Mouse (Mus musculus): ENCODE measurements at regions not wholly inside any gene's neighbourhood (a gene's known extent, or its start where the extent isn't known, plus 50 kb on each side); places are given as distances from the start of the nearest gene placed in this dataset.

DNA sequence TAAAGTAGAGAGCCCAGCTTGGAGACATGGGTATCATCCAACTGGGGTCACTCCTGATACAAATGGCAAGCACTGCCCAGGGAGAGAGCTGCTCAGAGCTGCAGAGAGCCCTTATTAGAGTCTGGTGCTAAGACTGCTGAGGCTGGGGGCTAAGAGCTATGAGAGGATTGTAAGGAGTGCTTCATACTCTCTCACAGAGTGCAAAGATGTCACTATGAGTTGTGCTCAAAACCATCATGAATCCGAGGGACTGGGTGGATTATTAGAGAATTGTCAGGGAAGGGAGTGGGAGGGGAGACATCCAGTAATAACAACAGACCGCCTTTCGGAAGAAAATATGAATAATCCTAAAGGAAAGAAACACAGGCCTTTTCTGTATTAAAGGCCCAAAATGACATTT lies 107.2 kb upstream of the Fat1 start:
- TF ChIP-seq POLR2A (IDR thresholded peaks at IDR 0.05; ENCODE audit: low read depth, low read length), result no peak
- no peak for TF ChIP-seq CTCF (conservative IDR thresholded peaks at IDR 0.05; ENCODE audit: insufficient read depth, insufficient read length, low read depth, low read length)

All from kidney, adult 2 months (tissue).